Mouse (Mus musculus): ENCODE data around the gene Rad51c. TPM values are rescaled to one million over a fixed set of nuclear protein-coding genes. Genes with fewer than 3 reads are reported as not detected.
A peak's percentile ranks its signal among the peaks of the same experiment; 100 is the strongest.

The Rad51c gene
- polyA plus RNA-seq, 1 experiment from 2014 or later, result 14.6 TPM

DNA sequence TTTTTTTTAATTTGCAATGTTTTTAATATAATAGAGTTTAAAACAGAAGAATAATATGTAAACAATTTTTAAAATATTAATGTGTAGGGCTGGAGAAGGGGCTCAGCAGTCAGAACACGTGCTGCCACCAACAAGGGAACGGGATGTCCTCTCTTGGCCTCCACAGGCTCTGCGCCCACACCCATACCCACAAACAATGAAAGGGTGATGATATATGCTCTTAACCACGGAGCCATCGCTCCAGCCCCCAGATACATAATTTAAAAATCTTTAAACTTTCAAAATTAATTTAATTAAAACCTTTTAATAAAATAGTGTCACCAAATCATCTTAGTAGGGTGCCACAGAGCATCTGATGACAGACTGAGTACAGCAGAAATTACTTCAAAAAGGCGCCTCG, 37.7 kb downstream of the Rad51c start:
- no peak overlapping the region for H3K4me2 ChIP-seq (ENCODE audit: low read depth, low read length, severe bottlenecking)
- H3K4me1 ChIP-seq (replicated peaks; ENCODE audit: control insufficient read depth, insufficient read depth, low read length), result no peaks in the 10 kb centered on the region
- H3K27me3 ChIP-seq (ENCODE audit: control insufficient read depth, insufficient read depth, low read length), result no peaks in the 10 kb centered on the region
- no peak overlapping the region for H3K9ac ChIP-seq (ENCODE audit: low read length)
- H3K36me3 ChIP-seq (ENCODE audit: control insufficient read depth, insufficient read depth, low read length), result no peaks in the 10 kb centered on the region
- no peak overlapping the region for H3K4me3 ChIP-seq (ENCODE audit: low read depth, low read length)
- 91% methylated on average over 7 of the region's 7 CpGs for WGBS
- DNase-seq (ENCODE audit: low spot score), result no peak
- no peak overlapping the region for H3K27ac ChIP-seq (ENCODE audit: low read depth, low read length)
- H3K9me3 ChIP-seq (ENCODE audit: control insufficient read depth, low read length), result no peaks in the 10 kb centered on the region
- ATAC-seq (replicated peaks; ENCODE audit: low FRiP score), result no peak

GRCm38 (mm10) chr11:87365120-87365519, 39.6 kb downstream of the Rad51c start:
- ATAC-seq (replicated peaks; ENCODE audit: low FRiP score) (no peak), DNase-seq (ENCODE audit: low spot score) (no peak)
- H3K9me3 ChIP-seq (ENCODE audit: control insufficient read depth, low read length), result no peaks in the 10 kb centered on the region
- no peaks in the 10 kb centered on the region for H3K36me3 ChIP-seq (ENCODE audit: control insufficient read depth, insufficient read depth, low read length)
- WGBS, result 90% methylated on average over 5 of the region's 5 CpGs
- H3K4me1 ChIP-seq (replicated peaks; ENCODE audit: control insufficient read depth, insufficient read depth, low read length), result no peaks in the 10 kb centered on the region
- no peaks in the 10 kb centered on the region for H3K27me3 ChIP-seq (ENCODE audit: control insufficient read depth, insufficient read depth, low read length)
- no peak overlapping the region for H3K4me3 ChIP-seq (ENCODE audit: low read depth, low read length)
- H3K27ac ChIP-seq (ENCODE audit: low read depth, low read length), result no peak overlapping the region
- no peak overlapping the region for H3K4me2 ChIP-seq (ENCODE audit: low read depth, low read length, severe bottlenecking)
- no peak overlapping the region for H3K9ac ChIP-seq (ENCODE audit: low read length)

GRCm38 (mm10) chr11:87359262-87359612, 45.5 kb downstream of the Rad51c start:
- Histone ChIP-seq H3K4me1 (replicated peaks; ENCODE audit: control insufficient read depth, insufficient read depth, low read length) (peaks cover 2% of the 10 kb centered on the region; the same call in 1 of the 2 replicates), H3K4me3 (ENCODE audit: low read depth, low read length) (peak overlapping the region; percentile 87), H3K36me3 (ENCODE audit: control insufficient read depth, insufficient read depth, low read length) (no peaks in the 10 kb centered on the region; the same call in 1 of the 2 replicates), H3K4me2 (ENCODE audit: low read depth, low read length, severe bottlenecking) (peak overlapping the region; percentile 45; the same call in 1 of the 2 replicates), H3K9me3 (ENCODE audit: control insufficient read depth, low read length) (no peaks in the 10 kb centered on the region), H3K27me3 (ENCODE audit: control insufficient read depth, insufficient read depth, low read length) (no peaks in the 10 kb centered on the region), H3K27ac (ENCODE audit: low read depth, low read length) (no peak overlapping the region), H3K9ac (ENCODE audit: low read length) (peak overlapping the region; percentile 87; the same call in 1 of the 2 replicates)
- 17% methylated on average over 10 of the region's 10 CpGs for WGBS
- DNase-seq (ENCODE audit: low spot score) (no peak), ATAC-seq (replicated peaks; ENCODE audit: low FRiP score) (no peak)

DNA sequence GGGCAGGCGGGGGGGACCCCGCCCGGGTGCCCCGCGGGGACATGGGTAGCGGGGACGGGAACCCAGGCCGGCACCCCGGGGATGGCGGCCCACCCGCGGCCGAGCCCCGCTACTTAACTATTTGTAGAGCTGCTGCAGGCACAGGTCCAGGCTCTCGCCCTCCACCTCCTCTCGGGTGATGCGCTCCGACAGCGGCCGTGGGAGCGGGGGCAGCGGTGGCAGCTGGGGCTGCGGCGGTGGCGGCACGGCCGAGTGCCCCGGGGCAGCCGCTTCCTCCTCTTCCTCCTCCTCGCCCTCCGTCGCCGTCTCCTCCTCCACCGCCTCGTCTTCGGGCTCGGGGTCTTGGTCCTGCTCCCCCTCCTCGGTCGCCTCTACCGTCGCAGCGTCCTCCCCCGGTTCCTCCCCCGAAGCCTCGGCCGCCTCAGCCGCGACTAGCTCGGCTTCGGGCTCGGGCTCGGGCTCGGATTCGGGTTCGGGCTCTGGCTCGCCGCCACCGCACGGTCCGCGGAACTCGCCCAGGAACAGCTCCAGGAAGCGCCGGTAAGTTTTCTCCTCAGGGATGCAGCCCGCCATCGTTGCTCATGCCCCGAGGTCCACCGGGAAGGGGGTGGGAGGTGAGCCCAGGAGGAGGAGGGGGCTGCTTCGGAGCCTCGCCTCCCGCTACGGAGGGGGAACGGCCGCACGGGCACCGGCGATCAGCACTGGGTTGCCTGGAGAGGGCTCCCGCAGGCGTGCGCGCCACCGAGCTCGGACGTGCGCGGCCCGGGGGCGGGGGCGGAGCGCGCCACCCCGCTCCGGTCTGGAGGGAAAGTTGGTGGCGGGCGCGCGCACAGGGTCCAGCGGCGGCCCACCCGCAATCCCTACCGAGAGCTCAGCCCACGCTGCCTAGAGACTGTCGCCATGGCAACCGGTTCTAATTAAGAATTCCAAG, 46.2 kb downstream of the Rad51c start, which contains the start of gene Ppm1e:
TSS of gene Ppm1e (minus strand) at position 693 of the 931 bp plus-strand sequence.
- H3K4me3 ChIP-seq (ENCODE audit: low read depth, low read length), result peak within 1 kb of the TSS; percentile 87
- no peaks in the 10 kb centered on the region; the same call in 1 of the 2 replicates for H3K36me3 ChIP-seq (ENCODE audit: control insufficient read depth, insufficient read depth, low read length)
- H3K9me3 ChIP-seq (ENCODE audit: control insufficient read depth, low read length), result no peaks in the 10 kb centered on the region
- under 1% methylated on average over 79 of the region's 104 CpGs for WGBS
- H3K4me1 ChIP-seq (replicated peaks; ENCODE audit: control insufficient read depth, insufficient read depth, low read length), result peaks cover 2% of the 10 kb centered on the region; the same call in 1 of the 2 replicates
- H3K4me2 ChIP-seq (ENCODE audit: low read depth, low read length, severe bottlenecking), result peak within 1 kb of the TSS; percentile 45
- H3K27me3 ChIP-seq (ENCODE audit: control insufficient read depth, insufficient read depth, low read length), result no peaks in the 10 kb centered on the region
- DNase-seq (ENCODE audit: low spot score) (peak; percentile 95), ATAC-seq (replicated peaks; ENCODE audit: low FRiP score) (peak; percentile 96)
- H3K9ac ChIP-seq (ENCODE audit: low read length), result peak within 1 kb of the TSS; percentile 87
- H3K27ac ChIP-seq (ENCODE audit: low read depth, low read length), result peak within 1 kb of the TSS; percentile 57; the same call in 1 of the 2 replicates

DNA sequence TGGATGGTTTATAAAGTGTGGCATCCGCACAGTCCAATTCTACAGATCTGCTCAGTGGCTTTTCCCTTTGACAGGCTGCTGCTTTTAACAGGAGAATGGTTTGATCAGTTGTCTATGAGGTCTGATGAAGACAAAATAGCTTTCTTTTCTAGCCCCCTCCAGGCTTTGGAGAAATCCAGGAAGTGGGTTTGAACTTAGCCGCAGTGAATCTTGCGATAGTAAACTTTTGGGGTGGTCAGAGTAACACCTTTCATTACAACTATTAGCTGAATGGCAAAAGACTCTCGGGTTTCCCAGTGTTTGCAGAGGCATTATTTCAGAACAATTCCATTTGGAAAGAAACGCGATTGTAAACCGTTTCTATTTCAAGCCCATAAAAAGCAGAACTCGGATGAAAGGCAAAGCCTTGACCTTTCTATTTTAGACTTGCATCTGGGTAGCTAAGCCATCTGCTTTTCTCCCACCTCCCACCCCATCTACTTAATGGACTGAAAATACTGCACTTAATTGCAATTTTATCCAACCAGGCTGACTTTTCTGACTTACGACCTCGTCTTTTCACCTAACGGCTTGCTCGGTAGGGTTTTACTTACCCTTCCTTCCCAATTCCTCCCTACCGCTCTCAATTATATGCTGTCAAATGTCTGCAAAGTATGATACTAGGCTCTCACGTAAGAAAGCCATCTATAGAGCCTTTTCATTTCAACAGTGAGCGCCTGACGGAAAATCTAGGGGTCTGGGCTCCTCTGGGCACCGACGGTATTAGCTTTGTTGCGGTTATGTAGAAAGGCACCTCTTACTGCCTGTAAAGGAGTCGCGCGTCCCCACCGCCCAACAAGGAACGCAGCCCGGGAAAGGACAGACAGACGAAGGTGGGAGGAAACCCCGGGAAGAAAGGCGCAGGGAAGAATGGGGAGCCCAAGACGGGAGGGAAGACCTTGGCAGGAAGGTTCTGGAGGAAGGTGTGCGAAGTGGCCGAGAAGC, 47.1 kb downstream of the Rad51c start:
- Histone ChIP-seq H3K4me1 (replicated peaks; ENCODE audit: control insufficient read depth, insufficient read depth, low read length) (peaks cover 2% of the 10 kb centered on the region; the same call in 1 of the 2 replicates), H3K9me3 (ENCODE audit: control insufficient read depth, low read length) (no peaks in the 10 kb centered on the region), H3K4me2 (ENCODE audit: low read depth, low read length, severe bottlenecking) (peak overlapping the region; percentile 45), H3K9ac (ENCODE audit: low read length) (peak overlapping the region; percentile 87), H3K36me3 (ENCODE audit: control insufficient read depth, insufficient read depth, low read length) (no peaks in the 10 kb centered on the region; the same call in 1 of the 2 replicates), H3K27me3 (ENCODE audit: control insufficient read depth, insufficient read depth, low read length) (no peaks in the 10 kb centered on the region), H3K4me3 (ENCODE audit: low read depth, low read length) (peak overlapping the region; percentile 87), H3K27ac (ENCODE audit: low read depth, low read length) (no peak overlapping the region)
- ATAC-seq (replicated peaks; ENCODE audit: low FRiP score) (no peak), DNase-seq (ENCODE audit: low spot score) (no peak)
- 7% methylated on average over 29 of the region's 31 CpGs for WGBS

DNA sequence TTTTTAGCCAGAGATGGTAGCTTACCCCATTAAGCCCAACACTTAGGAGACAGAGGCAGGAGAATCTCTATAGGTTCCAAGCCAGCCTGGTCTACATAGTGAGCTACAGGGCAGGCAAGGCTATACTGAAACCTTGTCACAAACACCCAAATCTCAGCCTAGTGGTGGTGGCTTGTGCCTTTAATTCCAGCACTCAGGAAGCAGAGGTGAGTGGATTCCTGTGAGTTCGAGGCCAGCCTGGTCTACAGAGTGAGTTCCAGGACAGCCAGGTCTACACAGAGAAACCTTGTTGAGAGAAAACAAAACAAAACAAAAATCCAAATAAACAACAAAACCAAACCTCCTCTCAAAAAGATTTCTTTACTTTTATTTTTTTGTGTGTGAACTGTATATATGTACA, 49.9 kb downstream of the Rad51c start:
- Histone ChIP-seq H3K4me2 (ENCODE audit: low read depth, low read length, severe bottlenecking) (no peak overlapping the region), H3K4me1 (replicated peaks; ENCODE audit: control insufficient read depth, insufficient read depth, low read length) (peaks cover 2% of the 10 kb centered on the region; the same call in 1 of the 2 replicates), H3K9me3 (ENCODE audit: control insufficient read depth, low read length) (no peaks in the 10 kb centered on the region), H3K27ac (ENCODE audit: low read depth, low read length) (no peak overlapping the region), H3K4me3 (ENCODE audit: low read depth, low read length) (no peak overlapping the region), H3K9ac (ENCODE audit: low read length) (no peak overlapping the region), H3K36me3 (ENCODE audit: control insufficient read depth, insufficient read depth, low read length) (no peaks in the 10 kb centered on the region; the same call in 1 of the 2 replicates), H3K27me3 (ENCODE audit: control insufficient read depth, insufficient read depth, low read length) (no peaks in the 10 kb centered on the region)
- DNase-seq (ENCODE audit: low spot score) (no peak), ATAC-seq (replicated peaks; ENCODE audit: low FRiP score) (no peak)
- 92% methylated on average over 1 of the region's 1 CpGs for WGBS

- no peak overlapping the region for H3K9ac ChIP-seq (ENCODE audit: low read length)
- H3K4me1 ChIP-seq (replicated peaks; ENCODE audit: control insufficient read depth, insufficient read depth, low read length), result peaks cover 2% of the 10 kb centered on the region; the same call in 1 of the 2 replicates
- H3K9me3 ChIP-seq (ENCODE audit: control insufficient read depth, low read length), result no peaks in the 10 kb centered on the region
- 82% methylated on average over 7 of the region's 7 CpGs for WGBS
- no peak overlapping the region for H3K27ac ChIP-seq (ENCODE audit: low read depth, low read length)
- no peaks in the 10 kb centered on the region; the same call in 1 of the 2 replicates for H3K36me3 ChIP-seq (ENCODE audit: control insufficient read depth, insufficient read depth, low read length)
- no peak overlapping the region for H3K4me3 ChIP-seq (ENCODE audit: low read depth, low read length)
- ATAC-seq (replicated peaks; ENCODE audit: low FRiP score) (no peak), DNase-seq (ENCODE audit: low spot score) (no peak)
- no peak overlapping the region for H3K4me2 ChIP-seq (ENCODE audit: low read depth, low read length, severe bottlenecking)
- H3K27me3 ChIP-seq (ENCODE audit: control insufficient read depth, insufficient read depth, low read length), result no peaks in the 10 kb centered on the region
These were observed 51.0 kb downstream of the Rad51c start for GRCm38 (mm10) chr11:87353646-87354170.
